Mouse (Mus musculus) neural tube, embryonic 11.5 days (tissue): ENCODE measurements around the gene Cyb5d1. TPM values are rescaled to one million over a fixed set of nuclear protein-coding genes. Genes with fewer than 3 reads are reported as not detected.
A peak's percentile ranks its signal among the peaks of the same experiment; 100 is the strongest.

Source experiments
- ATAC-seq: fragments of 200-750 bp; cut with Nextera tagmentation; 2 replicates; pipeline ENCODE4 v1.8.0; 2017; ENCODE audit warnings: moderate number of reproducible peaks, mild to moderate bottlenecking, moderate TSS enrichment, moderate library complexity; ENCODE audit not compliant: insufficient read depth, low FRiP score, low TSS enrichment
- DNase-seq: peaks from one replicate; pipeline ENCODE4 v3.0.0-alpha.2; 2015; ENCODE audit warnings: low spot score
- H3K27ac ChIP-seq: fragments of 300-500 bp; sonication (generic); 2 replicates; pipeline ENCODE4 v1.5.1; 2014; ENCODE audit warnings: low read depth, mild to moderate bottlenecking, low read length
- H3K27me3 ChIP-seq: fragments of 300-500 bp; sonication (generic); 2 replicates; pipeline ENCODE4 v1.6.1; 2014; ENCODE audit warnings: mild to moderate bottlenecking, low read length, mixed read lengths; ENCODE audit not compliant: control insufficient read depth, insufficient read depth
- H3K36me3 ChIP-seq: fragments of 300-500 bp; sonication (generic); 2 replicates; pipeline ENCODE4 v1.6.1; 2014; ENCODE audit warnings: mild to moderate bottlenecking, low read length, moderate library complexity, mixed read lengths; ENCODE audit not compliant: control insufficient read depth, insufficient read depth
- H3K4me1 ChIP-seq: fragments of 300-500 bp; sonication (generic); 2 replicates; pipeline ENCODE4 v1.6.1; 2014; ENCODE audit warnings: low read length, mixed read lengths; ENCODE audit not compliant: control insufficient read depth, insufficient read depth
- H3K4me2 ChIP-seq: fragments of 300-500 bp; sonication (generic); 2 replicates; pipeline ENCODE4 v1.6.1; 2014; ENCODE audit warnings: low read depth, mild to moderate bottlenecking, moderate library complexity
- H3K4me3 ChIP-seq: fragments of 300-500 bp; sonication (generic); 2 replicates; pipeline ENCODE4 v1.5.1; 2014; ENCODE audit warnings: low read depth, low read length
- H3K9ac ChIP-seq: fragments of 300-500 bp; sonication (generic); 2 replicates; pipeline ENCODE4 v1.6.1; 2014; ENCODE audit warnings: mild to moderate bottlenecking, low read length
- H3K9me3 ChIP-seq: fragments of 300-500 bp; sonication (generic); 2 replicates; pipeline ENCODE4 v1.6.1; 2016; ENCODE audit warnings: low read length; ENCODE audit not compliant: control insufficient read depth
- WGBS: fragments of 180-500 bp; shearing (Covaris S2); extraction: QIAGEN DNeasy Blood & Tissue Kit; methylation state at CpG from one replicate; pipeline ENCODE4 v1.1.7; 2014; 5-methylcytosine and 5-hydroxymethylcytosine counted together
- polyA plus RNA-seq: library from polyadenylated mRNA; unstranded; fragments of >200 nt; fragmentation: Nextera tagmentation; extraction: Ambion mirVana; gene quantifications from 2 replicates; pipeline ENCODE4 v1.2.1, GENCODE M21; 2014

Gene Cyb5d1
- polyA plus RNA-seq, 1 experiment from 2014 or later, result 48.4 TPM

DNA sequence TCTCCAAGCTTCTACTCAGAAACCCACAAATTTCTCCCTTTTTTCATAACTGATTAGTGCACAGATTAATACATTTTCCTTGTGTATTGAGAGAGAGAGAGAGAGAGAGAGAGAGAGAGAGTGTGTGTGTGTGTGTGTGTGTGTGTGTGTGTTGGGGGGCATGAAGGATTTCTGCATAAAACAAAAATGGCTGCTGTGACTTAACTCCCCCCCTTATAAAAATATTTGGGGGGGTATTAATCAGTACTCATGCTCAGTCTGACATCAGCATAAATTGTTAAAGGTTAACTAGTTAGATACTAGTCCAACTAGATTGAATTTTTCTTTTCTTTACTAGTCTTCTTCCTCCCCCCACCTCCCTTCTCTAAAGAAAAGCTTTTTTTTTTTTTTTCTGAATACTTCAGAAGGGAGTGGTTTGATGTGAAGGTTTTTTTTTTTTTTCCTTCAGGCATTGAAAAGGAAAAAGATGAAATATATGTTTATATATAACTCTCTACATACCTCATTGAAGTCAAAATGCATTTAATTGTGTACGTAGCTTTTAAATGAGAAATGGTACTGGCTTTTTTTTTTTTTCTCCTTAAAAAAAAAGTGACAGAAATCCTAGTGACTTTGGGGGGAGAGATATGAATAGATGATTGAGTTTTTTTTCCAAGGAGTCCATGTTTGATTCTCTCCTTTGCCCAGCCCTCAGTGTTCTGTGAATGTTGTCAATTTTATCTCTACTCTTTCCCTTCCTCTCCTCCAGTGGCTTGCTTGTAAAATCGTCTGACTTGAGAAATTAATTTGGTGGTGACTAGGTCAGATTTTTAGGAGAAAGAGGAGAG lies 25.2 kb downstream of the Cyb5d1 start:
- H3K9me3 ChIP-seq, result no peaks in the 10 kb centered on the region
- H3K4me2 ChIP-seq, result peak overlapping the region; percentile 84
- peaks cover 39% of the 10 kb centered on the region for H3K4me1 ChIP-seq
- ATAC-seq (no peak), DNase-seq (peak; percentile 7)
- WGBS, result 34% methylated on average over 2 of the region's 2 CpGs
- H3K4me3 ChIP-seq, result peak overlapping the region; percentile 96
- no peaks in the 10 kb centered on the region for H3K36me3 ChIP-seq
- peak overlapping the region; percentile 100 for H3K27ac ChIP-seq
- peak overlapping the region; percentile 99 for H3K9ac ChIP-seq
- no peaks in the 10 kb centered on the region for H3K27me3 ChIP-seq

DNA sequence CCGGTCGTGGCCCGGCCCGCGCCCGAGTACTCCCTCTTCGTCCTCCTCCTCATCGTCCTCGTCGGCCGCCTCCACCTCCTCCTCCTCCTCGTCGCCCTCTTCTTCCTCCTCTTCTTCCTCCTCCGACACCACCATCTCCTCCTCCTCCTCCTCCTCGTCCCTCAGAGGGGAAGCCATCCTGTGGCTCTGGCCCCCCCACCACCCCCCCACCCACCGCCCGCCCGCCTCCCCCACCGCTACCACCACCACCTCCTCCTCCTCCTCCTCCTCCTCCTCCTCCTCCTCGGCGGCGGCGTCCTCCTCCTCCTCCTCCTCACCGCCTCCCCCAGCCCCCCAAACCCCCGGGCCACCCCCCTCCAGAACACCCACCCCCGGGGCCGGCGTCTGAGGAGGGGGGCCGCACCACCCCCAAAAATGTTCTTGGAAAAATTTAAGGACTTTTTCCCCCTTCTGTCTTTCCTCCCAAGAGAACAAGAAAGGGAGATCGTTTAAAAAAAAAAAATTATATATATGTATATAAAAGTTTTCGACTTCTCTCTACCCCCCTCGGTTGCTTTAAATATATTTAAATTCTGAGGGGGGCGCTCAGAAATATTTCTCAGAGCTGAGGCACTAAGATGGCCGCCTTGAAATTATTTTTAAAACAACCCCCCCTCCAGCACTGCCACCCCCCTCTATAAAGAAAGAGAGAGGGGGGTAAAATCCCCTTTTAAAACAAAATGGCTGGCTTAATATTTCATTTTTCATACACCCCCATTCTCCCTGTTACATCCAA lies 26.0 kb downstream of the Cyb5d1 start, which contains the start of gene Chd3:
Chd3 (minus strand) TSS at position 192 of the 775 bp plus-strand sequence.
- Histone ChIP-seq H3K27me3 (no peaks in the 10 kb centered on the region), H3K27ac (peak within 1 kb of the TSS; percentile 100), H3K9me3 (no peaks in the 10 kb centered on the region), H3K36me3 (no peaks in the 10 kb centered on the region), H3K4me2 (peak within 1 kb of the TSS; percentile 84), H3K4me3 (peak within 1 kb of the TSS; percentile 96), H3K4me1 (peaks cover 47% of the 10 kb centered on the region), H3K9ac (peak within 1 kb of the TSS; percentile 99)
- ATAC-seq (no peak), DNase-seq (peak; percentile 10)
- 3% methylated on average over 18 of the region's 34 CpGs for WGBS

DNA sequence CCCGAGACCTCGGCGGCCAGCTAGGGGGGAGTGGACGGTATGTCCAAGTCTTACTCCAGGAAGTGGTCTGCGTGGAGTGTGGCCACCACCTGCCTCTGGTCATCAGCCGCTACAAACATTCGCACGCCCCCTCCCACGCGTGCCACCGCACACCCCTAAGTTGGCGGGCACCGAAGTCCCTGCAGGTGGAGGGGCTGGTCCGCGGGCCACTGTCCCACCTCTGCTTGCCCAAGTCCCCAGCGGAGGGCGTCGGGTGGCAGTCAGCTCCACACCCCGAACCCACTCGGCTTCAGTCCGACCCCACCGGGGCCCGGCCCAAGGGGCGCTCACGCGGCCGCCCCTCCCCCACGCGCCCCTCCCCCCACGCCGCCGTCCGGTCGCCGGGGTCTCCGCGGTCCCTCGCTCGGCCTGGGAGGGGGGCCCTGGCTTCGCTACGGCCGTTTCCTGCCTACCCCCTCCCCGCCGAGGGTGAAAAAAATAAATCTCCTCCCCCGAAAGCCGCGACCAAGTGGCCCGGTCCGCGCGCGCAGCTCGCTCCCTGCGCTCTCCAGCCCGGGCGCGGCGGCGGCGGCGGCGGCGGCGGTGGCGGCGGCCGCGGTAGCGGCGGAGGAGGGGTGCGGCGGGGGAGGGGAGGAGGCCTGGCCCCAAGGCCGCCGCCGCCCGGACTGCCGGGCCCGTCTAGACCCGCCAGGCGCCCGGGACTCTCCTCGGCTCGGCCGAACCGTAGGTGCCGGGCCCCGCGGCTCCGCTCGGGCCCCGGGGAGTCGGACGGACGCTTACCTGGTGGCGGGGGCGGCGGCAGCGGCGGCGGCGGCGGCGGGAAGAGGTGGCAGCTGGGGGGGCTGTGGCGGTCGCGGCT lies 26.8 kb downstream of the Cyb5d1 start:
- WGBS, result under 1% methylated on average over 57 of the region's 106 CpGs
- ATAC-seq (peak; percentile 39; the same call in 1 of the 2 replicates), DNase-seq (peak; percentile 70)
- Histone ChIP-seq H3K4me3 (peak overlapping the region; percentile 96), H3K27me3 (no peaks in the 10 kb centered on the region), H3K4me2 (peak overlapping the region; percentile 84), H3K4me1 (peaks cover 50% of the 10 kb centered on the region), H3K9me3 (no peaks in the 10 kb centered on the region), H3K9ac (peak overlapping the region; percentile 99), H3K27ac (peak overlapping the region; percentile 100), H3K36me3 (no peaks in the 10 kb centered on the region; the same call in 1 of the 2 replicates)

- peak overlapping the region; percentile 100 for H3K27ac ChIP-seq
- H3K27me3 ChIP-seq, result no peaks in the 10 kb centered on the region
- WGBS, result 1% methylated on average over 22 of the region's 22 CpGs
- H3K9me3 ChIP-seq, result no peaks in the 10 kb centered on the region
- H3K4me3 ChIP-seq, result peak overlapping the region; percentile 96
- DNase-seq (no peak), ATAC-seq (0 out of 2 replicates have a peak, but pooled peaks have one; percentile 25)
- peak overlapping the region; percentile 84 for H3K4me2 ChIP-seq
- H3K4me1 ChIP-seq, result peaks cover 50% of the 10 kb centered on the region
- H3K36me3 ChIP-seq, result peaks cover 3% of the 10 kb centered on the region; the same call in 1 of the 2 replicates
- peak overlapping the region; percentile 99 for H3K9ac ChIP-seq
Observed at GRCm38 (mm10) chr11:69367616-69368355, 27.6 kb downstream of the Cyb5d1 start.

GRCm38 (mm10) chr11:69366855-69367615 lies 28.4 kb downstream of the Cyb5d1 start:
- DNase-seq, result peak; percentile 53
- 0% methylated on average over 22 of the region's 22 CpGs for WGBS
- Histone ChIP-seq H3K4me1 (peaks cover 47% of the 10 kb centered on the region), H3K4me2 (peak overlapping the region; percentile 84), H3K27me3 (no peaks in the 10 kb centered on the region), H3K36me3 (peaks cover 7% of the 10 kb centered on the region), H3K27ac (peak overlapping the region; percentile 100), H3K9me3 (no peaks in the 10 kb centered on the region), H3K4me3 (peak overlapping the region; percentile 96), H3K9ac (peak overlapping the region; percentile 99)
- no peak for ATAC-seq

- no peaks in the 10 kb centered on the region for H3K27me3 ChIP-seq
- peak overlapping the region; percentile 96 for H3K4me3 ChIP-seq
- H3K27ac ChIP-seq, result peak overlapping the region; percentile 100
- peak overlapping the region; percentile 55 for H3K9ac ChIP-seq
- H3K9me3 ChIP-seq, result no peaks in the 10 kb centered on the region
- peak; percentile 92 for DNase-seq
- peak; percentile 80 for ATAC-seq
- peak overlapping the region; percentile 84 for H3K4me2 ChIP-seq
- 1% methylated on average over 26 of the region's 26 CpGs for WGBS
- peaks cover 15% of the 10 kb centered on the region for H3K36me3 ChIP-seq
- H3K4me1 ChIP-seq, result peaks cover 39% of the 10 kb centered on the region
Observed at GRCm38 (mm10) chr11:69366157-69366854, 29.1 kb downstream of the Cyb5d1 start.

GRCm38 (mm10) chr11:69365722-69366121 lies 29.7 kb downstream of the Cyb5d1 start:
- peak overlapping the region; percentile 100 for H3K27ac ChIP-seq
- WGBS, result 26% methylated on average over 6 of the region's 6 CpGs
- no peak for ATAC-seq
- H3K36me3 ChIP-seq, result peaks cover 17% of the 10 kb centered on the region
- H3K9ac ChIP-seq, result peak overlapping the region; percentile 55
- peak overlapping the region; percentile 84 for H3K4me2 ChIP-seq
- H3K4me3 ChIP-seq, result peak overlapping the region; percentile 96
- H3K27me3 ChIP-seq, result no peaks in the 10 kb centered on the region
- no peaks in the 10 kb centered on the region for H3K9me3 ChIP-seq
- DNase-seq, result no peak
- peaks cover 33% of the 10 kb centered on the region for H3K4me1 ChIP-seq
